In genomic region chr4:134923258-134924018, GRCm38 (mm10) we compare ENCODE assay signal across 8 mouse cellular contexts. TPM values are rescaled to one million over a fixed set of nuclear protein-coding genes. Genes with fewer than 3 reads are reported as not detected.
A peak's percentile ranks its signal among the peaks of the same experiment; 100 is the strongest.
DNase-seq lines count a peak whose midpoint lies in the region; ATAC-seq and TF ChIP-seq lines count a peak whose summit lies in the region.

Rsrp1 (plus strand) TSS chr4:134923592.

- WGBS in embryonic facial prominence, embryonic 14.5 days: under 1% methylated on average over 63 of the region's 64 CpGs
- WGBS in limb, embryonic 14.5 days: under 1% methylated on average over 64 of the region's 64 CpGs
- 1% methylated on average over 64 of the region's 64 CpGs for WGBS in midbrain, postnatal 0 days

- no peaks in the 10 kb centered on the region for H3K27me3 ChIP-seq in embryonic facial prominence, embryonic 14.5 days (replicated peaks; ENCODE audit: control insufficient read depth, insufficient read depth, low read length)
- H3K27me3 ChIP-seq in limb, embryonic 14.5 days (ENCODE audit: control insufficient read depth, insufficient read depth, low read length): no peaks in the 10 kb centered on the region
- H3K27me3 ChIP-seq in midbrain, postnatal 0 days (ENCODE audit: insufficient read depth, low read length): no peaks in the 10 kb centered on the region

- peak; percentile 94 for ATAC-seq in embryonic facial prominence, embryonic 14.5 days (ENCODE audit: low read depth)
- peak; percentile 94 for ATAC-seq in limb, embryonic 14.5 days (ENCODE audit: low FRiP score, low read depth)
- peak; percentile 93 for ATAC-seq in midbrain, postnatal 0 days (ENCODE audit: low FRiP score)

- peaks cover 39% of the 10 kb centered on the region for H3K36me3 ChIP-seq in embryonic facial prominence, embryonic 14.5 days (ENCODE audit: control insufficient read depth, insufficient read depth, low read length)
- peaks cover 40% of the 10 kb centered on the region for H3K36me3 ChIP-seq in limb, embryonic 14.5 days (ENCODE audit: control insufficient read depth, insufficient read depth, low read length)
- H3K36me3 ChIP-seq in midbrain, postnatal 0 days (ENCODE audit: insufficient read depth, low read length): peaks cover 21% of the 10 kb centered on the region

- no peak for TF ChIP-seq CTCF in midbrain, postnatal 0 days (IDR thresholded peaks at IDR 0.05)

- H3K4me3 ChIP-seq in embryonic facial prominence, embryonic 14.5 days (ENCODE audit: low read depth, low read length): peak within 1 kb of the TSS; percentile 100
- H3K4me3 ChIP-seq in limb, embryonic 14.5 days (replicated peaks; ENCODE audit: low read length): peak within 1 kb of the TSS; percentile 99
- peak within 1 kb of the TSS; percentile 99 for H3K4me3 ChIP-seq in midbrain, postnatal 0 days (ENCODE audit: low read depth, low read length)

- H3K4me2 ChIP-seq in embryonic facial prominence, embryonic 14.5 days (ENCODE audit: low read depth, low read length): peak within 1 kb of the TSS; percentile 83
- peak within 1 kb of the TSS; percentile 97 for H3K4me2 ChIP-seq in limb, embryonic 14.5 days (replicated peaks; ENCODE audit: low read depth, low read length, severe bottlenecking)
- H3K4me2 ChIP-seq in midbrain, postnatal 0 days (ENCODE audit: low read depth, low read length, poor library complexity, severe bottlenecking): peak within 1 kb of the TSS; percentile 83

- peak; percentile 100 for TF ChIP-seq POLR2A in limb, embryonic 14.5 days (IDR thresholded peaks at IDR 0.05; ENCODE audit: borderline replicate concordance, extremely low read depth, insufficient read depth, insufficient read length)

- peak within 1 kb of the TSS; percentile 94 for H3K27ac ChIP-seq in embryonic facial prominence, embryonic 14.5 days (replicated peaks; ENCODE audit: low read depth, low read length)
- peak within 1 kb of the TSS; percentile 88 for H3K27ac ChIP-seq in limb, embryonic 14.5 days (replicated peaks; ENCODE audit: low read depth, low read length)
- peak within 1 kb of the TSS; percentile 97 for H3K27ac ChIP-seq in midbrain, postnatal 0 days (ENCODE audit: low read depth, low read length)

- DNase-seq in 3T3-L1 (ENCODE audit: low read depth, low spot score): peak; percentile 98
- peak; percentile 93 to 94 for DNase-seq in adrenal gland, postnatal 4 days (ENCODE audit: low spot score in 2 of 2)
- DNase-seq in embryonic facial prominence, embryonic 14.5 days (ENCODE audit: low spot score): peak; percentile 99
- peak; percentile 98 for DNase-seq in heart, adult 8-10 months (ENCODE audit: low spot score)
- DNase-seq in kidney, adult 9 months: peak; percentile 97
- DNase-seq in limb, embryonic 14.5 days (ENCODE audit: low spot score): peak; percentile 100
- DNase-seq in midbrain, postnatal 0 days (ENCODE audit: low spot score): peak; percentile 100
- DNase-seq in spleen, postnatal 14 days (ENCODE audit: low spot score in 2 of 2): peak; percentile 94 to 96

- no peaks in the 10 kb centered on the region for H3K9me3 ChIP-seq in embryonic facial prominence, embryonic 14.5 days (ENCODE audit: control insufficient read depth, low read length)
- no peaks in the 10 kb centered on the region for H3K9me3 ChIP-seq in limb, embryonic 14.5 days (ENCODE audit: control insufficient read depth, low read length)
- no peaks in the 10 kb centered on the region for H3K9me3 ChIP-seq in midbrain, postnatal 0 days (ENCODE audit: low read length)

- peak within 1 kb of the TSS; percentile 99 for H3K9ac ChIP-seq in embryonic facial prominence, embryonic 14.5 days (ENCODE audit: low read depth, low read length)
- peak within 1 kb of the TSS; percentile 93 for H3K9ac ChIP-seq in limb, embryonic 14.5 days (ENCODE audit: low read depth, low read length, severe bottlenecking)
- H3K9ac ChIP-seq in midbrain, postnatal 0 days (replicated peaks; ENCODE audit: low read length, poor library complexity, severe bottlenecking): peak within 1 kb of the TSS; percentile 95

- peaks cover 8% of the 10 kb centered on the region for H3K4me1 ChIP-seq in embryonic facial prominence, embryonic 14.5 days (ENCODE audit: control insufficient read depth, insufficient read depth, low read length)
- H3K4me1 ChIP-seq in limb, embryonic 14.5 days (ENCODE audit: control insufficient read depth, insufficient read depth, low read length): peaks cover 15% of the 10 kb centered on the region
- H3K4me1 ChIP-seq in midbrain, postnatal 0 days (ENCODE audit: insufficient read depth, low read length): peaks cover 3% of the 10 kb centered on the region; the same call in 1 of the 2 replicates

RNA-seq across cellular contexts. Expression of gene Rsrp1, which starts in this region (rescaled TPM):
- 100 to 1,000 TPM; 365 to 381 TPM for total RNA-seq in adrenal gland, postnatal 4 days (2021)
- 349 and 369 TPM in 2 replicates for polyA plus RNA-seq in embryonic facial prominence, embryonic 14.5 days (2014; fragmentation: Nextera tagmentation; extraction: Ambion mirVana)
- total RNA-seq in heart, adult 8-10 months (2022): 100 to 1,000 TPM in 3 of 4 experiments, 10 to 100 TPM in 1; 97.1 to 165 (median 123) TPM
- 627 and 690 TPM in 2 replicates for polyA plus RNA-seq in limb, embryonic 14.5 days (2012; rRNA removed)
- polyA plus RNA-seq in limb, embryonic 14.5 days (2014; fragmentation: Nextera tagmentation; extraction: Ambion mirVana): 416 and 463 TPM in 2 replicates
- 109 and 115 TPM in 2 replicates for total RNA-seq in midbrain, postnatal 0 days (2014; rRNA removed)
- polyA plus RNA-seq in midbrain, postnatal 0 days (2015; fragmentation: Nextera tagmentation; extraction: Ambion mirVana): 319 and 323 TPM in 2 replicates

Comparison
In these comparisons a context has a peak if more than half of its experiments do, and no peak if none do; other contexts are left out.
1. Peak in every context shown above with its lines: DNase-seq, ATAC-seq, H3K4me3 ChIP-seq and H3K27ac ChIP-seq.